Mouse (Mus musculus): ENCODE results near the gene Apod. TPM values are rescaled to one million over a fixed set of nuclear protein-coding genes. Genes with fewer than 3 reads are reported as not detected.

Gene Apod
- total RNA-seq, 2 experiments from 2014 or later, result 2.1 to 3.0 TPM

GRCm38 (mm10) chr16:31290751-31291365, 23.8 kb downstream of the Apod start:
- intact Hi-C loops (cut with DNase I), result loop anchor here (2.0 kb wide), 1 partner anchor 14 kb away; no protein-coding TSS in a partner anchor
- DNase-seq, result peak; percentile 44 to 59

- intact Hi-C loops (cut with DNase I), result loop anchor here (2.0 kb wide), 1 partner anchor 13 kb away; no protein-coding TSS in a partner anchor
- DNase-seq, result peak; percentile 90 to 94
Observed at GRCm38 (mm10) chr16:31290281-31290680, 24.3 kb downstream of the Apod start.

GRCm38 (mm10) chr16:31287712-31288111, 26.9 kb downstream of the Apod start:
- intact Hi-C loops (cut with DNase I), result no loop called here
- no peak for DNase-seq

- DNase-seq, result no peak
- intact Hi-C loops (cut with DNase I), result no loop called here
Observed at GRCm38 (mm10) chr16:31286801-31287488, 27.7 kb downstream of the Apod start.

- intact Hi-C loops (cut with DNase I), result no loop called here
- DNase-seq, result peak; percentile 63 to 80
Observed at GRCm38 (mm10) chr16:31281981-31282380, 32.6 kb downstream of the Apod start.

GRCm38 (mm10) chr16:31280176-31280575, 34.4 kb downstream of the Apod start:
- no peak for DNase-seq
- intact Hi-C loops (cut with DNase I), result no loop called here

GRCm38 (mm10) chr16:31278581-31278980, 36.0 kb downstream of the Apod start:
- no peak for DNase-seq
- intact Hi-C loops (cut with DNase I), result loop anchor here (5.0 kb wide), 1 partner anchor 39 kb away; no protein-coding TSS in a partner anchor

- intact Hi-C loops (cut with DNase I), result loop anchor here (5.0 kb wide), 1 partner anchor 39 kb away; no protein-coding TSS in a partner anchor
- peak; percentile 22 to 36 for DNase-seq
Observed at GRCm38 (mm10) chr16:31278081-31278480, 36.5 kb downstream of the Apod start.

GRCm38 (mm10) chr16:31276962-31277361, 37.6 kb downstream of the Apod start:
- intact Hi-C loops (cut with DNase I), result loop anchor here (2.0 to 5.0 kb wide), 2 partner anchors 14 to 40 kb away; no protein-coding TSS in a partner anchor
- DNase-seq, result no peak

- intact Hi-C loops (cut with DNase I), result loop anchor here (2.0 to 5.0 kb wide), 2 partner anchors 14 to 41 kb away; no protein-coding TSS in a partner anchor
Observed at GRCm38 (mm10) chr16:31276539-31276938, 38.1 kb downstream of the Apod start.

GRCm38 (mm10) chr16:31274674-31275460, 39.7 kb downstream of the Apod start, which contains the start of gene Ppp1r2:
Gene Ppp1r2, minus strand, starts transcription at chr16:31275277.
- intact Hi-C loops (cut with DNase I), result loop anchor here (2.0 to 5.0 kb wide), 3 partner anchors 42 to 74 kb away; partner anchors contain the start of gene Acap2
- DNase-seq, result peak; percentile 97 to 98

More at GRCm38 (mm10) chr16:31276539-31276938, 38.1 kb downstream of the Apod start:
- DNase-seq, result peak; percentile 82 to 86

- no peak for DNase-seq
- intact Hi-C loops (cut with DNase I), result loop anchor here (2.0 kb wide), 2 partner anchors 73 kb away; partner anchors contain the start of gene Acap2
Observed at GRCm38 (mm10) chr16:31274084-31274483, 40.5 kb downstream of the Apod start.

- no peak for DNase-seq
- intact Hi-C loops (cut with DNase I), result no loop called here
Observed at GRCm38 (mm10) chr16:31266692-31267091, 47.9 kb downstream of the Apod start.

GRCm38 (mm10) chr16:31256151-31256550, 58.5 kb downstream of the Apod start:
- no peak for DNase-seq
- intact Hi-C loops (cut with DNase I), result no loop called here

- intact Hi-C loops (cut with DNase I), result no loop called here
Observed at GRCm38 (mm10) chr16:31255685-31256084, 58.9 kb downstream of the Apod start.

GRCm38 (mm10) chr16:31249401-31249800, 65.2 kb downstream of the Apod start:
- intact Hi-C loops (cut with DNase I), result no loop called here
- DNase-seq, result no peak

More at GRCm38 (mm10) chr16:31255685-31256084, 58.9 kb downstream of the Apod start:
- DNase-seq, result no peak

GRCm38 (mm10) chr16:31248717-31249116, 65.9 kb downstream of the Apod start:
- no peak for DNase-seq
- intact Hi-C loops (cut with DNase I), result no loop called here

- DNase-seq, result no peak
- intact Hi-C loops (cut with DNase I), result no loop called here
Observed at GRCm38 (mm10) chr16:31247442-31247841, 67.2 kb downstream of the Apod start.

Measured in heart, postnatal 14 days (tissue).